Mouse (Mus musculus) intestine, postnatal 0 days (tissue): ENCODE results near the gene Ubac2. TPM values are rescaled to one million over a fixed set of nuclear protein-coding genes. Genes with fewer than 3 reads are reported as not detected.

ENCODE experiments used
- ATAC-seq: fragments of 200-750 bp; cut with Nextera tagmentation; 2 replicates; pipeline ENCODE4 v1.8.0; 2017; ENCODE audit warnings: mild to moderate bottlenecking, moderate TSS enrichment, moderate library complexity
- H3K27ac ChIP-seq: fragments of 300-500 bp; sonication (generic); 2 replicates; pipeline ENCODE4 v1.5.1; 2014; ENCODE audit warnings: mild to moderate bottlenecking, low read depth, low read length, moderate library complexity
- H3K27me3 ChIP-seq: fragments of 300-500 bp; sonication (generic); replicated peaks from 2 replicates; pipeline ENCODE4 v1.6.1; 2014; ENCODE audit warnings: low read length, mixed read lengths; ENCODE audit not compliant: control insufficient read depth, insufficient read depth
- H3K36me3 ChIP-seq: fragments of 300-500 bp; sonication (generic); 2 replicates; pipeline ENCODE4 v1.6.1; 2014; ENCODE audit warnings: mild to moderate bottlenecking, moderate library complexity; ENCODE audit not compliant: control insufficient read depth, insufficient read depth
- H3K4me1 ChIP-seq: fragments of 300-500 bp; sonication (generic); replicated peaks from 2 replicates; pipeline ENCODE4 v1.6.1; 2014; ENCODE audit warnings: antibody characterized with exemption, low read length, mixed read lengths; ENCODE audit not compliant: control insufficient read depth, insufficient read depth
- H3K4me2 ChIP-seq: fragments of 300-500 bp; sonication (generic); replicated peaks from 2 replicates; pipeline ENCODE4 v1.6.1; 2014; ENCODE audit warnings: low read depth, mild to moderate bottlenecking, moderate library complexity
- H3K4me3 ChIP-seq: fragments of 300-500 bp; sonication (generic); 2 replicates; pipeline ENCODE4 v1.5.1; 2014; ENCODE audit warnings: low read depth, low read length
- H3K9ac ChIP-seq: fragments of 300-500 bp; sonication (generic); 2 replicates; pipeline ENCODE4 v1.6.1; 2014; ENCODE audit warnings: mild to moderate bottlenecking, low read depth, low read length
- H3K9me3 ChIP-seq: fragments of 300-500 bp; sonication (generic); 2 replicates; pipeline ENCODE4 v1.6.1; 2016; ENCODE audit warnings: mixed run types; ENCODE audit not compliant: control insufficient read depth
- CTCF ChIP-seq: sonication (generic); IDR thresholded peaks from 2 replicates; pipeline ENCODE4 v1.5.1; 2016; ENCODE audit warnings: low read depth, mild to moderate bottlenecking, control low read depth, antibody characterized with exemption, moderate library complexity
- WGBS: fragments of 180-500 bp; shearing (Covaris S2); extraction: QIAGEN DNeasy Blood & Tissue Kit; methylation state at CpG from one replicate; pipeline ENCODE4 v1.1.7; 2014; 5-methylcytosine and 5-hydroxymethylcytosine counted together
- polyA plus RNA-seq: library from polyadenylated mRNA; unstranded; fragments of >200 nt; fragmentation: Nextera tagmentation; extraction: Ambion mirVana; gene quantifications from 2 replicates; pipeline ENCODE4 v1.2.1, GENCODE M21; 2015

Ubac2 gene
- polyA plus RNA-seq, 1 experiment from 2014 or later = 39.2 TPM

DNA sequence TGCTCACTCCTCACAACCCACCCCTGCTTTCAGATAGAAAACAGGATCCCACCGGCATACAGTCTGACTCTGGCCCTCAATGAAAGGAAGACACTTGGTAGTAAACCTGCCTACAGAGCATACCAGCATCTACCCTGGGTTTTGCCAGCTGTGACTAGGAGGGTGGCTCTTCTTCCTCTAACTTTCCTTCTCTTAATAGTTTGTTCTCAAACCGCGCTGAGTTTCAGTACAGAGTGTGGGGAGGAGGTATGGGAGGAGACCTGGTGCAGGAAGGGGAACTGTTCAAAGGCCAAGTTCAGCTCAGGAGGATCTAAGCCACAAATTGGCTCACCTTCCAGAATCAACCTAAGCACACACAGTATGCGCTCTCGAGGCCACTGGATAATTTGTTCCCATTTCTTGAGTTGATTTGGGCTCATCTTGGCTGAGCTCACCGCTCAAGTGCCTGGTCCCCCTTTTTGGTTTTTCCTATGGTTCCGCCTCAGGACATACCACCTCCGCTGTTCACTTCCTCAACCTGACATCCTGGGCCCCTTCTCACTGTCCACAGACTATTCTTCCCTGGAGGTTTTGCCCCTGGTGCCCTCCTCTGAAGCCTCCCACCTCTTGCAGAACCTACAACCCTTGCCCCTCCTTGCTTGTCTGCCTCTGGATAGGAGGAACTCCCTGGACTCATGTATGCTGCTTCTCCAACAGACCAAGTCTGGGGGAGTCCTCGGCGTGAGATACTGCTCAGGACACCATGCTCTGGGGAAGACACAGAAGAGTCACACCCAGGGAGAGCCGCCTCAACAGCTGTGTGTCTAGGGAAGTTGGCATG lies 150.7 kb downstream of the Ubac2 start:
- Histone ChIP-seq H3K4me2 (no peak overlapping the region), H3K4me3 (no peak overlapping the region), H3K9me3 (no peaks in the 10 kb centered on the region), H3K4me1 (no peaks in the 10 kb centered on the region; the same call in 1 of the 2 replicates), H3K27ac (no peak overlapping the region), H3K9ac (no peak overlapping the region), H3K36me3 (no peaks in the 10 kb centered on the region), H3K27me3 (no peaks in the 10 kb centered on the region)
- no peak for ATAC-seq
- no peak for TF ChIP-seq CTCF
- 74% methylated on average over 11 of the region's 11 CpGs for WGBS

DNA sequence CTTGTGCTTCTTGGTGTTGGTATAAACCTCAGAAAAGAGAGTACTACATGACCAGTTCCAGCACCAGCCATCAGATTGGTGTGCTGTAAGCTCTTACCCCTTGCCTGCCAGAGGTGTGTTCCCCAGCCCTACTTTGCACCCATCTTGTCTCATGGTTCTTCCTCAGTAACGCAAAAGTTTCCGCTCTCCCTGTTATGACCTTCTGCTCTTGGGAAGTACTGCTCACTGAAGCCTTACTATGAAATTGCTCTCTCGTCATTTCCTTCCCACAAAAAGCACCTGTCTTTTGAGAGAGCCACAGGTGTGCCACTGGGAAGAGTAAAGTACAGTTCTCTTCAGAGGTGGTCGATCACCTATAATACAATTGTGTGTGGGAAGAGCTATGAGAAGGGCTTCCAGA lies 151.4 kb downstream of the Ubac2 start:
- ATAC-seq = no peak
- TF ChIP-seq CTCF = no peak
- WGBS = 77% methylated on average over 4 of the region's 4 CpGs

DNA sequence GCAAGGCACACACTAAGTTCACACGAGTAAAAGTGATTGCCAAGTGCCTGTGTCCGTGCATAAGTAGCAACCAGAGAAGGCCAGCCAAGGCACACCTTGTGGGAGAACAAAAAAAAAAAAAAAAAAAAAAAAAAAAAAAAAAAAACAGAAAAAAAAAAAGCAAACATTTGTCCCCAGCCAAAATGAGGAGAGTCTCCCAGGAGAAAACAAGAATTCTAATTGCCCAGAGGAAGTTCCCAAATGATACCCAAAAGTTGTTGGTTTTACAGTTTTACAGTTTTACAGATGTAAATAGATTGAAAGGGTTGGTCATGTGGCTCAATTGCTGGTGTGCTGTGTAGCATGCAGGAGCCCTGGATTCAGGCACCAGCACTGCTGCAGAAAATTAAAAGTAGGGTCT lies 153.6 kb downstream of the Ubac2 start:
- H3K27me3 ChIP-seq = no peaks in the 10 kb centered on the region
- no peak overlapping the region for H3K4me3 ChIP-seq
- 74% methylated on average over 2 of the region's 2 CpGs for WGBS
- H3K27ac ChIP-seq = no peak overlapping the region
- TF ChIP-seq CTCF = no peak
- ATAC-seq = no peak
- no peaks in the 10 kb centered on the region; the same call in 1 of the 2 replicates for H3K4me1 ChIP-seq
- no peak overlapping the region for H3K4me2 ChIP-seq
- H3K36me3 ChIP-seq = no peaks in the 10 kb centered on the region
- H3K9me3 ChIP-seq = no peaks in the 10 kb centered on the region
- no peak overlapping the region for H3K9ac ChIP-seq

More for the DNA sequence above, 151.4 kb downstream of the Ubac2 start:
- no peak overlapping the region for H3K27ac ChIP-seq
- no peaks in the 10 kb centered on the region for H3K27me3 ChIP-seq
- no peaks in the 10 kb centered on the region for H3K9me3 ChIP-seq
- H3K4me1 ChIP-seq = no peaks in the 10 kb centered on the region; the same call in 1 of the 2 replicates
- no peak overlapping the region for H3K9ac ChIP-seq
- H3K36me3 ChIP-seq = no peaks in the 10 kb centered on the region
- no peak overlapping the region for H3K4me2 ChIP-seq
- H3K4me3 ChIP-seq = no peak overlapping the region

DNA sequence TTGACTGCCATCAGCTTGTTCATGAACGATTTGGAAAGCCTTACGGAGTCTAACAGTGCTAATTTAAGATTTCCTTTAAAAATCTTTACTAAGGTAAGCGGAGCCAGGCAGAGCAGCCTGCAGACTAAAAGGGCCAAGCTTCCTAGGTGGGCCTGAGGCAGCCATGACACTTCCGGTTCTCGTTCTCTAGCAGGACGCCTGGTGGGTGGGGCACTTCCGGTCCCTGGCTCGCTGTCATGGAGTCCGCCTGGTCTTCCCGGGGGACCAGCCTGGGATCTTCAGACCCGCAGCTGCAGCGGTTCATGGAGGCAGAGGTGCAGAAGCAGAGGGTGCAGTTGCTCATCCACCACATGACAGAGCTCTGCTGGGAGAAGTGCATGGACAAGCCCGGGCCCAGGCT lies 156.0 kb downstream of the Ubac2 start, which contains the start of gene Timm8a2:
TSS of gene Timm8a2 (plus strand) at position 224 of the 400 bp plus-strand sequence.
- H3K27me3 ChIP-seq = no peaks in the 10 kb centered on the region
- no peaks in the 10 kb centered on the region; the same call in 1 of the 2 replicates for H3K4me1 ChIP-seq
- ATAC-seq = no peak
- no peak within 1 kb of the TSS for H3K4me3 ChIP-seq
- TF ChIP-seq CTCF = no peak
- H3K27ac ChIP-seq = no peak within 1 kb of the TSS
- H3K9ac ChIP-seq = no peak within 1 kb of the TSS
- 93% methylated on average over 13 of the region's 13 CpGs for WGBS
- no peaks in the 10 kb centered on the region for H3K36me3 ChIP-seq
- H3K9me3 ChIP-seq = no peaks in the 10 kb centered on the region
- no peak within 1 kb of the TSS for H3K4me2 ChIP-seq

DNA sequence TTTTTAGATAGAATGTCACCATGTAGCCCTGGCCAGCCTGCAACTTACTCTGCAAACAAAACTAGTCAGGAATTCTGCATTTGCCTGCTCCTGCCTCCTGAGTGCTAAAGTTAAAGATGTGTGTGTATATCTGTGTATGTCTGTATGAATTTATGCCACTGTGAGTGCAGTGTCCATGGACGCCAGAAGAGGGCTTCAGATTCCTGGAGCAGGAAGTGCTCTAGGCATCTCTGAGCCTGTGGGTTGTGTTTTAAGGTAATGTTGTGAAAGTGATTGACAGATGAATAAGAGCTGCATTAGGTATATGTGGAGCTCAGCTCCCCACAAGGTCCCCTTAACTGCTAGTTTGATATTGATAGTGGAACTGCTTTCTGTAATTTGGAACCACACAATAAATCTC lies 156.8 kb downstream of the Ubac2 start:
- 97% methylated on average over 1 of the region's 1 CpGs for WGBS
- no peak overlapping the region for H3K4me3 ChIP-seq
- no peak overlapping the region for H3K4me2 ChIP-seq
- TF ChIP-seq CTCF = no peak
- no peak overlapping the region for H3K27ac ChIP-seq
- no peaks in the 10 kb centered on the region for H3K9me3 ChIP-seq
- H3K36me3 ChIP-seq = no peaks in the 10 kb centered on the region
- no peak overlapping the region for H3K9ac ChIP-seq
- no peak for ATAC-seq
- H3K4me1 ChIP-seq = no peaks in the 10 kb centered on the region
- no peaks in the 10 kb centered on the region for H3K27me3 ChIP-seq

DNA sequence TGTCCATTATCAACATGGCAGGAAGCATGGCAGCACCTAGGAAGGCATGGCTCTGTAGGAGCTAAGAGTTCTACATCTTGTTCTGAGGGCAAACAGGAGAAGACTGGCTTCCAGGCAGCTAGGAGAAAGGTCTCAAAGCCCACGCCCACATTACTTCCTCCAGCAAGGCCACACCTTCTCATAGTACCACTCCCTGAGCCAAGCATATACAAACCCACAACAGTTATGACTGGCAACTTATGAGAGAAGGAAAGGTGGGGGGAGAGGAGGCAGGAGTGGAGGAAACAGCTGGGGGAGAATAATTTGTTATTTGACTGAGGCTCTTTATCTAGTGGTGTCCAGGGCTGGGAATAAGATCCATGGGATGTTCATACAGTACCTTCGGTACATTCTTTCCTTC lies 157.4 kb downstream of the Ubac2 start:
- Histone ChIP-seq H3K4me3 (no peak overlapping the region), H3K4me1 (no peaks in the 10 kb centered on the region), H3K27ac (no peak overlapping the region), H3K4me2 (no peak overlapping the region), H3K36me3 (no peaks in the 10 kb centered on the region), H3K9me3 (no peaks in the 10 kb centered on the region), H3K27me3 (no peaks in the 10 kb centered on the region), H3K9ac (no peak overlapping the region)
- 74% methylated on average over 2 of the region's 2 CpGs for WGBS
- ATAC-seq = peak; percentile 59; the same call in 1 of the 2 replicates
- TF ChIP-seq CTCF = no peak
